Mouse (Mus musculus): ENCODE measurements at regions not wholly inside any gene's neighbourhood (a gene's known extent, or its start where the extent isn't known, plus 50 kb on each side); places are given as distances from the start of the nearest gene placed in this dataset.

DNA sequence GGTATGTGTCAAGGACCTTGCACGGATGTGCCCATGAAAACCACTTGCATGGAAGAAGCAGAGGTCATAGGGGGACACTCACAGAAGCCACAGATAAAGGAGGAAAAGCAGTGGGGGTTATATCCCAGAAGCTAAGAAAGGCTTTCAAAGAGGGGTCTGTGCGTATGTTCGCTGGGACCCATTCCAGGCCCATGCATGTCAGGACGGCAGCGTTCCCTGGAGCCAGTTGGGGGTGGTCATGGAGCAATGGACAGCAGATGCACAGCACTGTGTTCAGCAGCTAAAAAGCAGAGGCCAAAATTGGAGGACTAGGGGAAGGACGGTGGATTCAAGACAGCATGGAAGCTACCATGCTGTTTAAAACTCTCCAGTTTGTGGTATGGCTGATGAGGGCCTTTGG lies 52.4 kb upstream of the Lhx8 start:
- H3K4me2 ChIP-seq (replicated peaks; ENCODE audit: low read depth): no peak overlapping the region
- H3K36me3 ChIP-seq (ENCODE audit: control insufficient read depth, insufficient read depth): no peaks in the 10 kb centered on the region
- no peak for TF ChIP-seq CTCF (IDR thresholded peaks at IDR 0.05; ENCODE audit: low read depth)
- H3K4me1 ChIP-seq (replicated peaks; ENCODE audit: control insufficient read depth, insufficient read depth, low read length): no peaks in the 10 kb centered on the region
- H3K27ac ChIP-seq (ENCODE audit: low read depth, low read length): no peak overlapping the region
- H3K9ac ChIP-seq (ENCODE audit: low read depth, low read length): no peak overlapping the region
- H3K9me3 ChIP-seq (ENCODE audit: control insufficient read depth): no peaks in the 10 kb centered on the region
- H3K4me3 ChIP-seq (ENCODE audit: low read depth, low read length): no peak overlapping the region
- H3K27me3 ChIP-seq (replicated peaks; ENCODE audit: control insufficient read depth, insufficient read depth, low read length): no peaks in the 10 kb centered on the region
- WGBS: 88% methylated on average over 6 of the region's 6 CpGs
- no peak for ATAC-seq

DNA sequence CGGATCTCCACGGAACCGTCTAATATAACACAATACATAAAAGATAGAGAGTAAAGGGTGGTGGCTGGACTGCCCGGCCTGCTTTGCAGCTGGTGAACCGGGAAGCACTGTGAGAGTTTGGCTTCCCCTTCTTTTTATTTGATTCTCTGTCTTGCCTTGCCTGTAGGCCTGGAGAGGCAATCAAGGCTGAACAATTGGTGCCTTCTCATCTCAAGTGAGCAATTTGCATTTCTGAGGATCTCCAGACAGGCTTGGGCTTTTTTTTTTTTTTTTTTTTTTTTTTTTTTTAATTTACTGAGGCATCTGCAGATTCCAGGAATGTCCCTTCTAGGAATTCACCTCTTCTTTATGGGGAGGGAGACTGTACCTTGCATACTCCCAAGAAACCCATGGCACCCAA lies 51.1 kb upstream of the Lhx8 start:
- H3K4me2 ChIP-seq (replicated peaks; ENCODE audit: low read depth): no peak overlapping the region
- H3K4me1 ChIP-seq (replicated peaks; ENCODE audit: control insufficient read depth, insufficient read depth, low read length): no peaks in the 10 kb centered on the region
- no peak overlapping the region for H3K4me3 ChIP-seq (ENCODE audit: low read depth, low read length)
- H3K9me3 ChIP-seq (ENCODE audit: control insufficient read depth): no peaks in the 10 kb centered on the region
- no peaks in the 10 kb centered on the region for H3K27me3 ChIP-seq (replicated peaks; ENCODE audit: control insufficient read depth, insufficient read depth, low read length)
- no peak overlapping the region for H3K9ac ChIP-seq (ENCODE audit: low read depth, low read length)
- no peaks in the 10 kb centered on the region for H3K36me3 ChIP-seq (ENCODE audit: control insufficient read depth, insufficient read depth)
- ATAC-seq: no peak
- H3K27ac ChIP-seq (ENCODE audit: low read depth, low read length): no peak overlapping the region
- 50% methylated on average over 5 of the region's 5 CpGs for WGBS
- no peak for TF ChIP-seq CTCF (IDR thresholded peaks at IDR 0.05; ENCODE audit: low read depth)
